Mouse (Mus musculus): ENCODE results near the gene Vgll4. TPM values are rescaled to one million over a fixed set of nuclear protein-coding genes. Genes with fewer than 3 reads are reported as not detected.

Vgll4 gene
- total and polyA plus RNA-seq, 3 experiments: 34.6 to 73.7 (median 37.3) TPM

DNA sequence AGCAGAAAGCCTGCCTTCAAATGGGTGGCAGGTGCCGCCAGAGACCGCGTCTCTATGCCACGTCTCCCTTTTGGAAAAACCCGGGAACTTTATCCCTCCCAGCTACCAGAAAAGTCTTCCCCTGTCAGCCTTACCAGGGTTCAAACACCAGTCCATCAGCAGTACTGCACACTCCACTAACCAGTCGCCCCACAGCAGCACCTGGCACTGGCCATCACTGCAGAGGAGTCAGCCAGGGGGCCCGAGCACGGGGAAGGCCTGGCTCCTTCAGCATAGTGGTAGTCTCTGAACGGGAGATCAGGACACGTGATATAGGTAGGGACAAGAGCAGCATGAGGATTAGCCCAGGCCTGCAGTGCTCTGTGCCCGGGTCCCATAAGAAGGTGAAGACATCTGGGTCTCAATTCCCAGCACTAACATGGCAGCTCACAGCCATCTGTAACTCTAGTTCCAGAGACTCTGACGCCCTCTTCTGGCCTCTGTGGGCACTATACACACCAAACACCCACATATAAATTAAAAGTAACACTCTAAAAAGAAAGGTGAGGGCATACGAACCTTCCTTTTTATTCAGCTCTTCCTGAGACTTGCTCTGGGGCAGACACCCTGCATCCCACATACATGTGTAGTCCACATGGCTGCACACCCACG is 98.7 kb downstream of the Vgll4 start:
- H3K4me2 ChIP-seq (ENCODE audit: insufficient read depth, low read depth, poor library complexity, severe bottlenecking): no peak overlapping the region
- H3K79me2 ChIP-seq (replicated peaks; ENCODE audit: control insufficient read depth, extremely low read depth, insufficient read depth, poor library complexity, severe bottlenecking): peaks cover 52% of the 10 kb centered on the region
- peaks cover 3% of the 10 kb centered on the region for H3K9me3 ChIP-seq (replicated peaks; ENCODE audit: low read length)
- dilution Hi-C loops (cut with MboI; ENCODE audit: extremely low pct_ligation_motif_present, extremely low pct_unique_long_range_greater_than_20kb, low sequenced_read_pairs): no loop called here
- no peak for DNase-seq (ENCODE audit: extremely low read depth)
- no peak overlapping the region for H3K27ac ChIP-seq (ENCODE audit: insufficient read depth, low read depth)
- no peak overlapping the region for H3K4me3 ChIP-seq (replicated peaks in 1 of 3; ENCODE audit: low read depth in 2 of 3, low read length in 2 of 3, poor library complexity in 1 of 3)
- peaks cover 55 to 97% of the 10 kb centered on the region in 2 experiments for H3K4me1 ChIP-seq (ENCODE audit: control insufficient read depth in 1 of 2, insufficient read depth in 2 of 2)
- H3K36me3 ChIP-seq (replicated peaks in 1 of 2; ENCODE audit: control insufficient read depth in 1 of 2, insufficient read depth in 1 of 2, low read length in 1 of 2): peaks cover 7 to 63% of the 10 kb centered on the region in 2 experiments
- TF ChIP-seq SMC3 (IDR thresholded peaks at IDR 0.05; ENCODE audit: low read depth, low read length) (peak; percentile 15; the same call in 1 of the 2 replicates), PAX5 (IDR thresholded peaks at IDR 0.05; ENCODE audit: low read length) (no peak), BHLHE40 (IDR thresholded peaks at IDR 0.05; ENCODE audit: low read depth, low read length) (no peak), TBP (conservative IDR thresholded peaks at IDR 0.05; ENCODE audit: low read depth, low read length) (no peak), E2F4 (IDR thresholded peaks at IDR 0.05; ENCODE audit: insufficient replicate concordance, low read depth, low read length) (no peak), MAZ (IDR thresholded peaks at IDR 0.05; ENCODE audit: low read depth, low read length) (no peak), NRF1 (IDR thresholded peaks at IDR 0.05; ENCODE audit: low read depth, low read length) (no peak), ZKSCAN1 (IDR thresholded peaks at IDR 0.05; ENCODE audit: borderline replicate concordance, low read depth, low read length) (no peak), JUN (IDR thresholded peaks at IDR 0.05; ENCODE audit: insufficient read depth, low read depth, low read length) (no peak), GABPA (IDR thresholded peaks at IDR 0.05; ENCODE audit: insufficient replicate concordance, low read depth, low read length) (no peak), EP300 (IDR thresholded peaks at IDR 0.05; ENCODE audit: low read length) (no peak), RAD21 (IDR thresholded peaks at IDR 0.05; ENCODE audit: low read depth, low read length) (peak; percentile 7), RCOR1 (conservative IDR thresholded peaks at IDR 0.05; ENCODE audit: low read depth, low read length) (no peak), USF1 (IDR thresholded peaks at IDR 0.05; ENCODE audit: low read depth, low read length) (no peak), CTCF (conservative IDR thresholded peaks at IDR 0.05 in 1 of 2, IDR thresholded peaks at IDR 0.05 in 1 of 2; ENCODE audit: low read depth in 2 of 2, low read length in 2 of 2) (peak in 1 of 2 experiments; percentile 29; a peak in 2 of 4 replicates), IRF4 (IDR thresholded peaks at IDR 0.05; ENCODE audit: low read depth, low read length) (no peak)
- no peaks in the 10 kb centered on the region for H3K27me3 ChIP-seq (replicated peaks)
- no peak overlapping the region for H3K9ac ChIP-seq (ENCODE audit: insufficient read depth, low read depth)
- in situ Hi-C loops (cut with MboI; ENCODE audit: low pct_ligation_motif_present, low pct_unique_long_range_greater_than_20kb, low sequenced_read_pairs): no loop called here

DNA sequence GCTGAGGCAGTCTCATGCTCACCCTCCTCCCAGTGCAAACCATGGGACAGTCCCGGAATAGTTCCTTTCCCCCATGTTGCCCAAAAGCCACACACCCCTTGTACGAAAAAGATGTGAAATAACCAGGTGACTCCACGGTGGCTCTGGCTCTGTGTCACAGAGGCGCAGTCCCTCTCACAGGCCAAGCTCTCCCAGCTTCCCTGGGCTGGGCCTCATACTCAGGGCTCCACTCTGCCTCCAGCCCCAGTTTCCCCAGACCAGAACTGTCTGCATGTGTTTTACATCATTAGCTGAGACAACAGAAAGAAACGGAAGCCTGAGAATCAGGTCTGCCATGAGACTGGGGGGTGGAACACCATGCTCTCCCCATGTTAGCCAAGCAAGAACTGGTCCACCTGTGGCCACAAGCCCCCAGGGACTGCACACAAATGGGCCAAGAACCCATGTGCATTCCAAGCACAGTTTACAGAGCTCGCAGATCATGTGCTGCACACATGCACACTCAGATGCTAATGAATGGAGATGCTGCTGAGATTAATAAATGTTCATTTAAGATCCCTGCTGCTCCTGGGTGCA is 100.2 kb downstream of the Vgll4 start:
- H3K27me3 ChIP-seq (replicated peaks): no peaks in the 10 kb centered on the region
- peaks cover 59% of the 10 kb centered on the region for H3K79me2 ChIP-seq (replicated peaks; ENCODE audit: control insufficient read depth, extremely low read depth, insufficient read depth, poor library complexity, severe bottlenecking)
- no peak overlapping the region for H3K9ac ChIP-seq (ENCODE audit: insufficient read depth, low read depth)
- peaks cover 11 to 73% of the 10 kb centered on the region in 2 experiments for H3K36me3 ChIP-seq (replicated peaks in 1 of 2; ENCODE audit: control insufficient read depth in 1 of 2, insufficient read depth in 1 of 2, low read length in 1 of 2)
- H3K27ac ChIP-seq (ENCODE audit: insufficient read depth, low read depth): peak overlapping the region; percentile 95
- H3K4me1 ChIP-seq (ENCODE audit: control insufficient read depth in 1 of 2, insufficient read depth in 2 of 2): peaks cover 58 to 95% of the 10 kb centered on the region in 2 experiments
- peak; percentile 91 for DNase-seq (ENCODE audit: extremely low read depth)
- H3K4me3 ChIP-seq (replicated peaks in 1 of 3; ENCODE audit: low read depth in 2 of 3, low read length in 2 of 3, poor library complexity in 1 of 3): no peak overlapping the region
- dilution Hi-C loops (cut with MboI; ENCODE audit: extremely low pct_ligation_motif_present, extremely low pct_unique_long_range_greater_than_20kb, low sequenced_read_pairs) (no loop called here), in situ Hi-C loops (cut with MboI; ENCODE audit: low pct_ligation_motif_present, low pct_unique_long_range_greater_than_20kb, low sequenced_read_pairs) (no loop called here)
- H3K4me2 ChIP-seq (ENCODE audit: insufficient read depth, low read depth, poor library complexity, severe bottlenecking): peak overlapping the region; percentile 70
- H3K9me3 ChIP-seq (replicated peaks; ENCODE audit: low read length): peaks cover 3% of the 10 kb centered on the region
- TF ChIP-seq TBP (conservative IDR thresholded peaks at IDR 0.05; ENCODE audit: low read depth, low read length) (0 out of 2 replicates have a peak, but pooled peaks have one; percentile 30), EP300 (IDR thresholded peaks at IDR 0.05; ENCODE audit: low read length) (peak; percentile 79), RCOR1 (conservative IDR thresholded peaks at IDR 0.05; ENCODE audit: low read depth, low read length) (peak; percentile 85; the same call in 1 of the 2 replicates), ETS1 (conservative IDR thresholded peaks at IDR 0.05; ENCODE audit: low read depth, low read length) (peak; percentile 93), MXI1 (IDR thresholded peaks at IDR 0.05; ENCODE audit: low read depth, low read length) (peak; percentile 97), MEF2A (IDR thresholded peaks at IDR 0.05; ENCODE audit: borderline replicate concordance, low read depth, low read length) (peak; percentile 76; the same call in 1 of the 2 replicates), MAZ (IDR thresholded peaks at IDR 0.05; ENCODE audit: low read depth, low read length) (peak; percentile 58; the same call in 1 of the 2 replicates), HCFC1 (IDR thresholded peaks at IDR 0.05; ENCODE audit: low read depth, low read length) (peak; percentile 43; the same call in 1 of the 2 replicates), USF2 (conservative IDR thresholded peaks at IDR 0.05; ENCODE audit: low read depth, low read length) (no peak), ZMIZ1 (IDR thresholded peaks at IDR 0.05; ENCODE audit: low read depth, low read length) (no peak), MAX (IDR thresholded peaks at IDR 0.05; ENCODE audit: low read length) (peak; percentile 88), BHLHE40 (IDR thresholded peaks at IDR 0.05; ENCODE audit: low read depth, low read length) (peak; percentile 98), KAT2A (IDR thresholded peaks at IDR 0.05; ENCODE audit: insufficient replicate concordance, low read length) (0 out of 2 replicates have a peak, but pooled peaks have one; percentile 31), IRF4 (IDR thresholded peaks at IDR 0.05; ENCODE audit: low read depth, low read length) (peak; percentile 55; the same call in 1 of the 2 replicates), MYC (IDR thresholded peaks at IDR 0.05; ENCODE audit: low read depth, low read length) (peak; percentile 95), JUND (conservative IDR thresholded peaks at IDR 0.05; ENCODE audit: low read depth, low read length) (0 out of 2 replicates have a peak, but pooled peaks have one; percentile 20), CHD1 (IDR thresholded peaks at IDR 0.05; ENCODE audit: low read depth, low read length) (no peak), SIN3A (IDR thresholded peaks at IDR 0.05; ENCODE audit: low read length) (peak; percentile 89), MAFK (IDR thresholded peaks at IDR 0.05; ENCODE audit: insufficient replicate concordance, low read length) (peak; percentile 77)

Measured in CH12.LX (cell line).